Mouse (Mus musculus): ENCODE data around the gene Fanci.

GRCm38 (mm10) chr7:79393924-79394323 is 2.2 kb downstream of the Fanci start:
- TF ChIP-seq CTCF (IDR thresholded peaks at IDR 0.05; ENCODE audit: low read depth) (no peak), EP300 (optimal IDR thresholded peaks at IDR 0.05) (no peak)
